Mouse (Mus musculus) spleen, adult 18-20 months (tissue): ENCODE data around the gene Hist1h2bh.

ENCODE experiments used
- DNase-seq, 2 experiments: peaks; one replicate each; pipeline ENCODE4 v3.0.0; 2022; ENCODE audit warnings: mixed read lengths in 2 of 2

Gene Hist1h2bh

DNA sequence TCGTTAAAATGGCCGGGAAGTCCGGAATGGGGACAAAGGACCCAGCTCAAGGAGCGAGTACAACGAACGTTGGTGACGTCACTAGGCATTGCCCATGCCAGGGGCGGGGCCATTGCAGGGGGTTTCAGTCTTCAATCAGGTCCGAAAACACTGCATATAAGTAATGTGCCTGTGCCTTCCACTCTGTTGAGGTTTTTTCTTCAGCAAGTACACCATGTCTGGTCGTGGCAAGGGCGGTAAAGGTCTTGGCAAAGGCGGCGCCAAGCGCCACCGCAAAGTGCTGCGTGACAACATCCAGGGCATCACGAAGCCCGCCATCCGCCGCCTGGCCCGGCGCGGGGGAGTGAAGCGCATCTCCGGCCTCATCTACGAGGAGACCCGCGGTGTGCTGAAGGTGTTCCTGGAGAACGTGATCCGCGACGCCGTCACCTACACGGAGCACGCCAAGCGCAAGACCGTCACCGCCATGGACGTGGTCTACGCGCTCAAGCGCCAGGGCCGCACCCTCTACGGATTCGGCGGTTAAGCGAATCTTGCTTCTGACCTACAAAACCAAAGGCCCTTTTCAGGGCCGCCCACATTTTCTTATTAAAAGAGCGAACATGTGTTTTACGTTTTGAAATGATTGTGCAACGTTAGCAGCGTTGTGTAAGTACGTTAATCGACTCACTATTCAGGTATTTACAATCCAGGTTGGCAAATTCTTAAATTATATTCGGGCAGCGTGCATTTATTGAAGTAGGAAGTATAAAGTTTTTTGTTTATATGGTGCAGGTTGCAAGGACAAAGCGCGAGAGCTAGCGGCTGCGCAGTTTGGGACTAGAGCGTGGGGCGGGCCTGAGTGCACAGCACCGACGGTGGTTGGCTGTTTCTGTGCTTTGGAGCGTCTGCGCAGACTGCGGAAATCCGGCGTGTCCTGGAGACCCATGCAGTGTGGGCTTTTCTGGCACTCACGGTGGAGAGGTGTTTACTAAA lies 12.0 kb downstream of the Hist1h2bh start, which contains the start of gene Hist1h4h:
TSS of gene Hist1h4h (plus strand) at position 150 of the 975 bp plus-strand sequence.
- DNase-seq = peak; percentile 91 to 93

DNA sequence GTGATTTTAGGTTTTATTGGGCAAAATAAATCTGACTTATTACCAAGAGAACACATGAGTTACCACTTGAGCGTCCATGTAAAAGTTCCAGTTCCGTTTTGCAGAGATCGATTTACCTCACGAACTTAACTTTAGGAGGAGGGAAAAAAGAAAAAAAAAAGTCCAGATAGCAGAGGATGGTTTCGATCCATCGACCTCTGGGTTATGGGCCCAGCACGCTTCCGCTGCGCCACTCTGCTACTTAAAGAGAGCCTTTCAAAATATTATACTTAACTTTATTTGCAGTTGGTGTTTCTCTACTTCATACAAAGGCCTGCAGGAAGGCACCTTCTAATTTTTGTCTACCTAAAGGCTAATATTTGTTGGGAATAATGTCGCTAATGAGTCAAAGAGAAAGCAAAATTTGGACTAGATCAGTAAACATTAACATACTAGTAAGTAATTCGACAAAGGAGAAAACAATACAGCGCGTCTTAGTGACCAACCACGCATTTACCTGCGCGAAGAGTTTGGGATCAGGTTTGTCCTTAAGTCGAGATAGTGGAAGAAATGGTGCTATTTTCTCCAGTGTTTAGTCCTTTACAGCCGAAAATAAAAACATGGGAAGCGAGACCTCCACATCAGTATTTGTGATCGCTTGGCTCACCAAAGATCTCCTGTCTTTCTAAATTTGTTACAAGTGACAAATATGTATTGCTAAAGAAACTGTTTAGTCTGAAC lies 12.9 kb downstream of the Hist1h2bh start:
- peak; percentile 42 to 64 for DNase-seq

DNA sequence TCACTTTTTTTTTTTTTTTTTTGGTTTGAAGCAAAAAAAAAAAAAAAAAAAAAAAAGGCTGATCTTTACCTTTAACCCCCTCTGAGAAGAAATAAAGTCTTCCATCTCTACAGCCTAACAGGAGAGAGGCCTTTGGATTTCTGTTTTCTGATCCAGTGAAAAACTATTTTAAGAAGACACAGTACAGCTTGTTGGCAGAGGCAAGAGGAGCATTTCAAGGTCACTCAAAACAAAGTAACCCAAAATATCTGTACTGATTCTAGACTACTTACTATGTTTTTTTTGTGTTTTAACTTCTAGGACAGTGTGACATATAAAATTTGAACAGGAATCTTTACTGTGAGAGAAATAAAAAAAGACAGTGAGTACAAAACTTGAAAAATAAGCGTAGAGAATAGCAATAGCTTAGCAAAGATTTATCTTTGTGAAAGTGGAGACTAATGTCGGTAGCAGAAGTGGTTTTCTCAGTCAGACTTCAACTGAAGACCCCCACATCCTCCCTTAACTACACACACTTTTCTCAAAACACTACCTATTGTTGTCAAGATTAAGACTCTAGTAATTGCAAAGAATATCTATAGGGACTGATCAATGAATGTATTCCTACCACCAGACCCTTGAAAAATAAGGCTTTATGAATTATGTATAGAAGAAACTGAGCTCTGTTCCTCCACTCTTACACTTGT lies 13.6 kb downstream of the Hist1h2bh start:
- DNase-seq = no peak

DNA sequence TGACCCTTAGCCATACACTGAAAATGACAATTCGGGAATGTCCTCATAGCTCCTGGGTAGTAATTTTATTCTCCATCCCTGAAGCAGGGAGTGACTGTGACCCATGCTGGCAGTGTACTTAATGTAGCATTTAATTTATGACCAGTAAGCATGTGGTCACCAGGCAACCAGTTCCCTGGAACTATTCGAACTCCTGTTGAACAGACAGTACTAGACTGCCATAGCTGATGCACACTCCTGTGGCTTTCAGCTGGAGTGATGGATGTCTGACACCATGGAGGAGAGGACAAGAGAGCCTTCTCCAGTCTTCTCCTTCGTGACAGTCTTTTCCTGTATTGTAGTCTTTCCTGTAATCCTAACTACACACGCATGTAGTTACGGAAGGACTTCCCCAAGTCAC lies 14.2 kb downstream of the Hist1h2bh start:
- DNase-seq = no peak

DNA sequence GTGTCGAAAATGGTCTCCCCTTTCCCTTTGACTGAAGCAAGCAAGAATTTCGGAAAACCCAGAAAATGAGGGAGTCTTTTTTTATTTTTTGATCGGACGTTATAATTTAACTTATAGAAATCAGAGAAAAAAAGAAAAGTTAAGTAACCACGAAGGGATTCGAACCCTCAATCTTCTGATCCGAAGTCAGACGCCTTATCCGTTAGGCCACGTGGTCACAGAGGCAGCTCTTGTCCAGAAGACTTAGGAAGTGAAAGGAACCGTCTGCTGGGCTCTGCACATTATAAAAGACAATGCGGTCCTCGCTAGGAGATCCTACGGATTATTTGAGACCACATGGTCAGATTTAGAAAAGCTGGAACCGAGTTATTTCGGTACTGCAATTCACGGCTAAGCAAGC lies 16.9 kb downstream of the Hist1h2bh start:
- DNase-seq = peak; percentile 73 to 84

GRCm38 (mm10) chr13:23525901-23526300 lies 17.3 kb downstream of the Hist1h2bh start:
- DNase-seq = no peak

DNA sequence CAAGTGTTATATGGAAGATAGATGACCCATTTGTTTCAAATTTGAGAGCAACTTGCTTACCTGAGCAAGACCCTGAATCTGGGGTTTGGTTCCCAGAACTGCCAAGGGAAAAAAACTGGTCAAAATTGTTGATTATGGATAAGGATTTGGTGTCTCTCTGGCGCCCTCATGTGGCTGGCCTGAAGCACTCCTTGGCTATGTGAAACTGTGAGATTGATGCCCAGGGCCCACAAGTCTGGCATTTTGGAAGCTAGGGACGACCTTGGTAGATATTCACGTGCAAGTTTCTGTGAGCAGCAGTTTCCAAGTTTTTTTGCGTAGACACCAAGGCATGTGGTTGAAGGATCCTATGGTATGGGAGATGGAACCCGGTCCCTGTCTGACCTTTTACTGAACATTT lies 18.5 kb downstream of the Hist1h2bh start:
- peak in 1 of 2 experiments; percentile 57 for DNase-seq

GRCm38 (mm10) chr13:23523976-23524375 lies 19.2 kb downstream of the Hist1h2bh start:
- no peak for DNase-seq

- peak; percentile 65 to 76 for DNase-seq
Observed at GRCm38 (mm10) chr13:23521703-23522102, 21.5 kb downstream of the Hist1h2bh start.

DNA sequence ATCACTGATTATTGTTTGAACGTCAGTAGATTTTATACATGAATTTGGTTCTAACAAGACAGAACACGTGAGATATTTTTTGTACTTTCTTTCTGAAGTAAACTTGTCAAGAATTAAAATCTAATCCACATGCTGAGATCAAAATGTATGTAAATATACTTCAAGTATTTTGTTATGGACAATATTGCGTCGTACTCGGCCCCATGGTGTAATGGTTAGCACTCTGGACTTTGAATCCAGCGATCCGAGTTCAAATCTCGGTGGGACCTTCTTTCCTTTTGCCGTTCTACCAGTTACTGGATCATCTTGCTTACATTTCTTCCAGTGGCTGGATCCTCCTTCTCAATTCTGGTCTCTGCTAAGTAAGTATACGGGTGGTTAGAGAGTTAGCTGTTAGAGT lies 23.8 kb downstream of the Hist1h2bh start:
- peak; percentile 47 to 72 for DNase-seq

- DNase-seq = peak; percentile 56 to 77
Observed at GRCm38 (mm10) chr13:23518885-23519284, 24.3 kb downstream of the Hist1h2bh start.

GRCm38 (mm10) chr13:23518295-23518603 lies 24.9 kb downstream of the Hist1h2bh start:
- no peak for DNase-seq

DNA sequence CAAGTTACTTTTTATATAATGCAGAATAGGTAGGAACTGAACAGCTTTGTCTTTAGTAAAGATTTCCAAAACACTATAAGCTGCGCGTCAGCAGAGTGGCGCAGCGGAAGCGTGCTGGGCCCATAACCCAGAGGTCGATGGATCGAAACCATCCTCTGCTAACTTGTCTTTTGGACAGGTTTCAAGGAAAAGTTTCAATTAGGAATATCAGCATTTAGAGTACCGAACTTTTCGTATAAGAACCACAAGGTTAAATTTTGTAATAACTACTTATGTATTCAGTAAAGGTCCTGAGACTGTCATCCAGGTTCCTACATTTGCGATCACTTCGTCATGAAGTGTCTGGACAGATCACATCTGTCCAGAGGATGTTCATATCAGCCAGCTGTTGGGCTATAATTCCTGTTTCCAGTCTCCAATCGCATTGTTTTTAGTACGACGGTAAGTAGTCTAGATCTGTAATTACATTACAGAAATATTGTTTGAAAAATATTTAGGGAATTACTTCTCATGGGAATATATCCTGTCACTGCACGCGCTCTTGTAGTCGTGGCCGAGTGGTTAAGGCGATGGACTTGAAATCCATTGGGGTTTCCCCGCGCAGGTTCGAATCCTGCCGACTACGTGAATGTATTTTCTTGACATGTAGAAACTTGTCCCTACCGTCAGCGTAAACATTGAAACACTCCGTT lies 25.4 kb downstream of the Hist1h2bh start:
- DNase-seq = peak; percentile 78 to 87

DNA sequence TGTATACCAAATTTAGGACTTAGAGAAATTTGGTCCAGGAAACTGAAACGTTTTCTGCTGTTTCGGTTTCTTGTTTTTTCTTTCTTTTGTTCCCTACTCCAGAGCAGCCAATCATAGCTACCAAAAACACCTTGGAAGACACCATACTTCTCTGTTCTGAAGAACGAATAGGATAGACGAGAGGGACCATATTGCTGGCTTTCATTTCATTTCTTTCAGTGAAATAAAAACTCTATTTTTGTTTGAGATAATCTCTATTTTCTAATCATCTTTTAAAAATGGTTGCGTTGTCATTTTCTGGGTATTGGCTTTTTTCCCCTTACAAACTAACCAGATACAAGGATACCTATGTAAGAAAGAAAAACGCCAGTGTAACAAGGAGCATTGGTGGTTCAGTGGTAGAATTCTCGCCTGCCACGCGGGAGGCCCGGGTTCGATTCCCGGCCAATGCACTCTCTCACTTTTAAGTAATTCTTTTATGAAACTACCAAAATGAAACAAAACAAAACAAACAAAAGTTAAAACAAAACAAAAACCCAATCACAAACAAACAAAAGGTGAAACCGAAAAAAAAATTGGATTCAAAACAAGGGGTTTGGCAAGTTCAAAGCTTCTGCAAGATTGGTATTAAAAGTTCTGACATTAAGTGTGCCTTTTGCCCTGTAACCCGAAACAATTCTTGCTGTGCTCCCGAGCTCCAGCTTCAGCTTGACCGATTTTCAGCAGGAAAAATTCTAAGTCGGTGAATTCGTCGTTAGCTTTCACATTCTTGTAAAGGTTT lies 26.2 kb downstream of the Hist1h2bh start:
- DNase-seq = peak; percentile 63 to 82

GRCm38 (mm10) chr13:23515826-23516620 lies 27.2 kb downstream of the Hist1h2bh start:
- no peak for DNase-seq

DNA sequence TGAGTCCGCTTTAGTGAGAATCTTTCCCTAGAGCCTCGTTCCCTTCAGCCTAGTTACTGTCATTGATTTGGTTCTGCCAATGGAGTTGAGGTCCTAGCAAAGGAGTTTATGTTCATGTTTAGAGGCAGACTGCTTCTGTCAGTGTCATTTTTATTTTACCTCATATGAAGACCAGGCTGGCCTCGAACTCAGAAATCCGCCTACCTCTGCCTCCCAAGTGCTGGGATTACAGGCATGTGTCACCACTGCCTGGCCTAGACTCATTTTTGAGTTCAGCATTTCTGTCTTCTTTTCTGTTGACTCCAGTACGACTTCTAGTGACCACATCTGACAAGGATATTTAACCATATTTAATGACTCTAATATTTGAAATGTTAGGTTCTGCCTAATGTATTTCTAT lies 27.9 kb downstream of the Hist1h2bh start:
- no peak for DNase-seq

- no peak for DNase-seq
Observed at GRCm38 (mm10) chr13:23513517-23513916, 29.7 kb downstream of the Hist1h2bh start.

- DNase-seq = no peak
Observed at GRCm38 (mm10) chr13:23510127-23510526, 33.1 kb downstream of the Hist1h2bh start.

DNA sequence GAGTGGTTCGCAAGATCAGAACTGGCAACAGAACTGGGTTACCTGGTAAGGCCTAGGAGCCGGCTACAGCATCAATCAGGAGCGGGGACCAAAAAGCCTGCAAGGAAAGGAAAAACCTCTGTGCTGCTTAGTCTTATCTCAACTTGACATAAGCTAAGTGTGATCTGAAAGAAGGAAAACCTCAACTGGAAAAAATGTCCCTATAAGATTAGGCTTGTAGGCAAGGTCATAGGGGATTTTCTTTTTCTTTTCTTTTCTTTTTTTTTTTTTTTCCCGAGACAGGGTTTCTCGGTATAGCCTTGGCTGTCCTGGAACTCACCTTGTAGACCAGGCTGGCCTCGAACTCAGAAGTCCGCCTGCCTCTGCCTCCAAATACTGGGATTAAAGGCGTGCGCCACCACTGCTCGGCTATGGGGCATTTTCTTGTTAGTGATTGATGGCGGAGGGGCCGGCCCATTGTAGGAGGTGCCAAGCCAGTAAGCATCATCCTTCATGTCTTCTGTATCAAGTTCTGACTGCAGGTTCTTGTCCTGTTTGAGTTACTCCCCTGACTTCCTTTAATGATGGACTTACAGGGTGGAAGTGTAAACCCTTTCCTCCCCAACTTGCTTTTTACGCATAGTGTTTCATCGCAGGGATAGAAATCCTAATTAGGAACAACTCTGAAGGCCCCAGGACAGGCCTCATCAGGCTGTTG lies 36.2 kb downstream of the Hist1h2bh start:
- no peak for DNase-seq

GRCm38 (mm10) chr13:23506351-23506750 lies 36.8 kb downstream of the Hist1h2bh start:
- DNase-seq = peak; percentile 15 to 40
